Mouse (Mus musculus) lung, embryonic 16.5 days (tissue): Measurements from ENCODE around the gene Rhob. TPM values are rescaled to one million over a fixed set of nuclear protein-coding genes. Genes with fewer than 3 reads are reported as not detected.
A peak's percentile ranks its signal among the peaks of the same experiment; 100 is the strongest.

Experiments
- ATAC-seq: fragments of 200-750 bp; cut with Nextera tagmentation; 2 replicates; pipeline ENCODE4 v1.8.0; 2017; ENCODE audit warnings: low read depth, mild to moderate bottlenecking, moderate library complexity
- H3K27ac ChIP-seq: fragments of 300-500 bp; sonication (generic); 2 replicates; pipeline ENCODE4 v1.5.1; 2014; ENCODE audit warnings: mild to moderate bottlenecking, control low read depth, low read length
- H3K27me3 ChIP-seq: fragments of 300-500 bp; sonication (generic); 2 replicates; pipeline ENCODE4 v1.6.1; 2014; ENCODE audit warnings: low read depth, low read length, mixed read lengths; ENCODE audit not compliant: control insufficient read depth, insufficient read depth
- H3K36me3 ChIP-seq: fragments of 300-500 bp; sonication (generic); 2 replicates; pipeline ENCODE4 v1.6.1; 2014; ENCODE audit warnings: low read length; ENCODE audit not compliant: control insufficient read depth, insufficient read depth
- H3K4me1 ChIP-seq: fragments of 300-500 bp; sonication (generic); replicated peaks from 2 replicates; pipeline ENCODE4 v1.6.1; 2014; ENCODE audit warnings: low read length, mixed read lengths; ENCODE audit not compliant: control insufficient read depth, insufficient read depth
- H3K4me2 ChIP-seq: fragments of 300-500 bp; sonication (generic); 2 replicates; pipeline ENCODE4 v1.6.1; 2014; ENCODE audit warnings: low read depth, low read length, control low read depth
- H3K4me3 ChIP-seq: fragments of 300-500 bp; sonication (generic); 2 replicates; pipeline ENCODE4 v1.5.1; 2014; ENCODE audit warnings: mild to moderate bottlenecking, low read length, control low read depth
- H3K9ac ChIP-seq: fragments of 300-500 bp; sonication (generic); 2 replicates; pipeline ENCODE4 v1.6.1; 2014; ENCODE audit warnings: low read length, control low read depth
- H3K9me3 ChIP-seq: fragments of 300-500 bp; sonication (generic); 2 replicates; pipeline ENCODE4 v1.6.1; 2016; ENCODE audit warnings: low read length; ENCODE audit not compliant: control insufficient read depth
- WGBS: fragments of 180-500 bp; shearing (Covaris S2); extraction: QIAGEN DNeasy Blood & Tissue Kit; methylation state at CpG from one replicate; pipeline ENCODE4 v1.1.7; 2014; 5-methylcytosine and 5-hydroxymethylcytosine counted together
- polyA plus RNA-seq: library from polyadenylated mRNA; unstranded; fragments of >200 nt; fragmentation: Nextera tagmentation; extraction: Ambion mirVana; gene quantifications from 2 replicates; pipeline ENCODE4 v1.2.1, GENCODE M21; 2015

Gene Rhob
- polyA plus RNA-seq, 1 experiment from 2014 or later: 47.8 TPM

- 47% methylated on average over 1 of the region's 1 CpGs for WGBS
- Histone ChIP-seq H3K27me3 (no peaks in the 10 kb centered on the region), H3K9ac (no peak overlapping the region), H3K4me3 (no peak overlapping the region), H3K9me3 (no peaks in the 10 kb centered on the region), H3K36me3 (no peaks in the 10 kb centered on the region), H3K4me1 (no peaks in the 10 kb centered on the region), H3K4me2 (no peak overlapping the region), H3K27ac (no peak overlapping the region)
- ATAC-seq: no peak
Observed at GRCm38 (mm10) chr12:8534915-8535314, 35.1 kb upstream of the Rhob start.

GRCm38 (mm10) chr12:8527770-8528169 is 28.0 kb upstream of the Rhob start:
- 66% methylated on average over 5 of the region's 5 CpGs for WGBS
- H3K27ac ChIP-seq: no peak overlapping the region
- no peak overlapping the region for H3K9ac ChIP-seq
- H3K9me3 ChIP-seq: no peaks in the 10 kb centered on the region
- no peaks in the 10 kb centered on the region for H3K36me3 ChIP-seq
- H3K4me1 ChIP-seq: no peaks in the 10 kb centered on the region
- H3K4me2 ChIP-seq: no peak overlapping the region
- H3K4me3 ChIP-seq: no peak overlapping the region
- no peak for ATAC-seq
- H3K27me3 ChIP-seq: no peaks in the 10 kb centered on the region

DNA sequence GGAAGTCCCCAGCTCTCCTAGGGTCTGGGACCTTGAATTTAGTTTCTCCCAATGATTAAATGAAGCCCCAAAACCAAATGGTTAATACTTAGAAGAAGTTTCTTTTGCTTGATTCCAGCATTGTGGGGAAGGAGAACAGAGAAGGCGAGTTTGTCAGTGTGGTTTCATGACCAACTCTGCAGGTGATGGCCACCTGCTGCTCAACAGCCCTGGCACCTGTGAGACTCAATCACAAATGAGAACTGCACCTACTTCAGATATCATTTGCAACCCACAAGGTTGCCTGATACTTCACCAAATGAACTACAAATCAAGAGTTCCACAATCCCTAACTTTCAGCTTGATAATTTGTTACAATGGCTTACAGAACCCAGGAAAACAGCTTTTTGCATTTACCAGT is 27.4 kb upstream of the Rhob start:
- H3K9me3 ChIP-seq: no peaks in the 10 kb centered on the region
- no peak overlapping the region for H3K4me3 ChIP-seq
- no peak for ATAC-seq
- H3K9ac ChIP-seq: no peak overlapping the region
- no peaks in the 10 kb centered on the region for H3K4me1 ChIP-seq
- no peaks in the 10 kb centered on the region for H3K27me3 ChIP-seq
- H3K36me3 ChIP-seq: no peaks in the 10 kb centered on the region
- no peak overlapping the region for H3K27ac ChIP-seq
- WGBS: 48% methylated on average over 1 of the region's 1 CpGs
- H3K4me2 ChIP-seq: no peak overlapping the region

DNA sequence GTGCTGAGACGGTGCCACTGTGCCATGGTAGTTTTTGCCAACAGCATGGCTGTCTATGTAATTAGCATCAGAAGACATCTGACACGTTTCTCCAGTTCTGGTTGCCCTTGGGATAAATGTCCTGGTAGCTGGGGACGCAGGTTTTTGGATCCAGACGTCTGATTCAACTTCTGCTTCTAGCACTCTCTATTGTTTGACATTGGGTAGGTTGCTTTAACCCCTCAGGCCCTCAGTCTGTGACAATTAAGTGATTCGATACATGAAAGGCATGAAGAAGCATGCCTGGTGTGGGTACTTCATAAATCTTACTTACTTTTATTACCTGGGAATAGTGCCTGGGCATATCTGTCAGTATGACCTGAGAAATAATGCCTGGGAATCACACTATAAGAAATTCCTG is 24.3 kb upstream of the Rhob start:
- 59% methylated on average over 5 of the region's 5 CpGs for WGBS
- H3K4me3 ChIP-seq: no peak overlapping the region
- ATAC-seq: no peak
- H3K27ac ChIP-seq: no peak overlapping the region
- H3K9me3 ChIP-seq: no peaks in the 10 kb centered on the region
- no peaks in the 10 kb centered on the region for H3K27me3 ChIP-seq
- H3K4me1 ChIP-seq: peaks cover 3% of the 10 kb centered on the region
- H3K36me3 ChIP-seq: no peaks in the 10 kb centered on the region
- no peak overlapping the region for H3K4me2 ChIP-seq
- H3K9ac ChIP-seq: no peak overlapping the region

- no peak overlapping the region for H3K4me3 ChIP-seq
- H3K27ac ChIP-seq: no peak overlapping the region
- no peak overlapping the region for H3K4me2 ChIP-seq
- 35% methylated on average over 2 of the region's 2 CpGs for WGBS
- H3K4me1 ChIP-seq: peaks cover 3% of the 10 kb centered on the region
- peak; percentile 24; the same call in 1 of the 2 replicates for ATAC-seq
- H3K9ac ChIP-seq: no peak overlapping the region
- H3K27me3 ChIP-seq: no peaks in the 10 kb centered on the region
- H3K36me3 ChIP-seq: no peaks in the 10 kb centered on the region
- no peaks in the 10 kb centered on the region for H3K9me3 ChIP-seq
Observed at GRCm38 (mm10) chr12:8522711-8523110, 22.9 kb upstream of the Rhob start.

- Histone ChIP-seq H3K4me2 (no peak overlapping the region), H3K9me3 (no peaks in the 10 kb centered on the region), H3K4me1 (peaks cover 3% of the 10 kb centered on the region), H3K27me3 (no peaks in the 10 kb centered on the region), H3K9ac (no peak overlapping the region), H3K4me3 (no peak overlapping the region), H3K36me3 (no peaks in the 10 kb centered on the region), H3K27ac (no peak overlapping the region)
- 29% methylated on average over 11 of the region's 12 CpGs for WGBS
- ATAC-seq: peak; percentile 86
Observed at GRCm38 (mm10) chr12:8521375-8522047, 21.7 kb upstream of the Rhob start.

GRCm38 (mm10) chr12:8519431-8520160 is 19.8 kb upstream of the Rhob start:
- Histone ChIP-seq H3K4me1 (peaks cover 3% of the 10 kb centered on the region), H3K9me3 (no peaks in the 10 kb centered on the region), H3K27ac (no peak overlapping the region), H3K4me2 (no peak overlapping the region), H3K27me3 (no peaks in the 10 kb centered on the region), H3K4me3 (no peak overlapping the region), H3K9ac (no peak overlapping the region), H3K36me3 (no peaks in the 10 kb centered on the region)
- WGBS: 47% methylated on average over 12 of the region's 12 CpGs
- no peak for ATAC-seq

DNA sequence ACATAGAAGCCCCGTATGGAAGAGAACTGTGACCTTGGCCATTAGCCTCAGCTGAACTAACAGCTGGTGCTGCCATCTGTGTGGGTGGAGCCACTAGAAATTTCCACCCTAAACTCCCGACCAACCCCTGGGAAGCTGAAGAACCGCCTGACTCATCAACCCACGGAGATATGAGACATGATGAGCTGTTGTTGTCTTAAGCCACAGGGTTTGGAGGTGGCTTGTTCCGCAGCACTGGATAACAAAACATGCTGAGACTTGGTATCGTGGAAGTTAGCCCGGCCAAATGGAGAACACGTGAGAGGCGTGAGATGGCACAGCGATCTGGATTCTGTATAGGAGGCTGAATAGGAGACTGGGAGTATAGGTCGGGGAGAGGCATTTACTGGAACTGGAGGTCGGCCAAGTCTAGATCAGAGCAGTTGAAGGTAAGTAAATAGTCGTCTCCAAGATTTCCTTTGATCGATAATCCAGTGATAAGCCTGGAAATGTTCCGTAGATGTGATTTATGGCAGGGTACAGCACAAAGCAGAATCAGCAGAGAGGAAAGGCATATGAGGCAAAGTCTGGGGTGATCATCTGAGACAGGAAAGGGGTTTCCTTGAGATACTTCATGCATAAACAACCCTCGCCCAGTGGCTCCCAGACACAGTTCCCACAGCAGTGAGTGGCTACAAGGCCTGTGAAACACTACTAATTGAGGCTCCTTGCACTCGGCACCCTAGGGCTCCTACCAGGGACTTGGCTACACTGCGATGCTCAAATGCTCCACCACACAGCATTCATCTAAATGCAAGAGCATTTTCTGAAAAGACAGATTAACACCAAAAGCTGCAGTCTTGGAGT is 11.5 kb upstream of the Rhob start:
- H3K9ac ChIP-seq: no peak overlapping the region
- H3K27me3 ChIP-seq: no peaks in the 10 kb centered on the region
- WGBS: 49% methylated on average over 18 of the region's 18 CpGs
- no peak for ATAC-seq
- H3K4me3 ChIP-seq: no peak overlapping the region
- H3K36me3 ChIP-seq: no peaks in the 10 kb centered on the region
- no peak overlapping the region for H3K27ac ChIP-seq
- no peak overlapping the region for H3K4me2 ChIP-seq
- H3K4me1 ChIP-seq: no peaks in the 10 kb centered on the region; the same call in 1 of the 2 replicates
- H3K9me3 ChIP-seq: no peaks in the 10 kb centered on the region
